Mouse (Mus musculus) MEL (cell line): Measurements from ENCODE around the gene Rbms3.

Experiments used
- BHLHE40 ChIP-seq: IDR thresholded peaks from 2 replicates; pipeline ENCODE4 v1.6.1; 2012; ENCODE audit warnings: low read depth, mild to moderate bottlenecking, inconsistent platforms, low read length, improper control_type of control experiment, borderline replicate concordance
- EP300 ChIP-seq, 2 experiments: IDR thresholded peaks; 2 replicates each; pipeline ENCODE4 v1.6.1; 2011; ENCODE audit warnings: improper control_type of control experiment in 2 of 2, low read length in 2 of 2, low read depth in 1 of 2, mild to moderate bottlenecking in 1 of 2
- MAZ ChIP-seq: IDR thresholded peaks from 2 replicates; pipeline ENCODE4 v1.6.1; 2012; ENCODE audit warnings: low read depth, mild to moderate bottlenecking, inconsistent platforms, low read length, improper control_type of control experiment
- MXI1 ChIP-seq: IDR thresholded peaks from 2 replicates; pipeline ENCODE4 v1.6.1; 2011; ENCODE audit warnings: mild to moderate bottlenecking, low read depth, low read length, improper control_type of control experiment
- POLR2A ChIP-seq, 2 experiments: IDR thresholded peaks; 2 replicates each; pipeline ENCODE4 v1.6.1; 2011 to 2012; ENCODE audit warnings: low read length in 2 of 2, mild to moderate bottlenecking in 2 of 2, control low read depth in 1 of 2, improper control_type of control experiment in 1 of 2, low read depth in 1 of 2, moderate library complexity in 1 of 2; ENCODE audit not compliant: control insufficient read depth in 1 of 2, insufficient read depth in 1 of 2, poor library complexity in 1 of 2
- SIN3A ChIP-seq: IDR thresholded peaks from 2 replicates; pipeline ENCODE4 v1.6.1; 2012; ENCODE audit warnings: low read length, improper control_type of control experiment, inconsistent platforms
- TCF12 ChIP-seq: IDR thresholded peaks from 2 replicates; pipeline ENCODE4 v1.6.1; 2014; ENCODE audit warnings: low read depth, mild to moderate bottlenecking, inconsistent platforms, low read length, improper control_type of control experiment, moderate library complexity

DNA sequence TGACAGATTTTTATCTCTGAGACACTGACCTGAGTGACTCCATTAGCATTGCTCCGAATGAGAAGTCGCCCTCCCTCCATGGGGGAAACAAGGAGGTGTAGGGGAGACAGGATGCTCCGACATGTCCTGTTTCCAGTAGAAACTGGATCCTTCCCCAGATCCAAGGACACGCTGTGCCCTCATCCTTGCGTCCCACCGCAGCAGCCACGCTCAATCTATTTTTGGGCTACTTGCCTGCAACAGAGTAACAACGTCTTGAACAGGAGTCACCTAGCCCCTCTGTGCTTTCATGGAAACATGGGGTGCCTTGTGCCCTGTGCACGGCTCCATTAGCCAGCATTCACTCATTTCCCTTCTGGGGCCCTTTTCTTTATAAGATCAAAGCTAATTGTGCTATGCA lies at the start of gene Rbms3:
- TF ChIP-seq BHLHE40 (no peak), TCF12 (no peak), SIN3A (no peak), MXI1 (no peak), POLR2A (IDR thresholded peaks at IDR 0.05; ENCODE audit: control insufficient read depth in 1 of 2, insufficient read depth in 1 of 2, low read depth in 1 of 2, low read length in 2 of 2, poor library complexity in 1 of 2) (no peak), MAZ (no peak), EP300 (IDR thresholded peaks at IDR 0.05; ENCODE audit: low read depth in 1 of 2, low read length in 2 of 2) (no peak)
